Mouse (Mus musculus) layer of hippocampus, adult 8-10 months (tissue): ENCODE data around the gene Kat8. TPM values are rescaled to one million over a fixed set of nuclear protein-coding genes. Genes with fewer than 3 reads are reported as not detected.

ENCODE experiments used
- DNase-seq, 2 experiments: peaks; one replicate each; pipeline ENCODE4 v3.0.0; 2022; ENCODE audit warnings: low spot score in 2 of 2
- total RNA-seq, 4 experiments: library from RNA; stranded (reverse); gene quantifications; 2 replicates each; pipeline ENCODE4 v1.2.4; 2022

Gene Kat8
- total RNA-seq, 4 experiments from 2014 or later = 28.5 to 38.3 (median 34.5) TPM

GRCm38 (mm10) chr7:127896384-127896783, 15.9 kb upstream of the Kat8 start:
- peak in 1 of 2 experiments; percentile 51 for DNase-seq

- DNase-seq = no peak
Observed at GRCm38 (mm10) chr7:127897542-127897941, 14.8 kb upstream of the Kat8 start.

- no peak for DNase-seq
Observed at GRCm38 (mm10) chr7:127898179-127898956, 13.9 kb upstream of the Kat8 start.

GRCm38 (mm10) chr7:127899997-127900396, 12.3 kb upstream of the Kat8 start:
- DNase-seq = no peak

GRCm38 (mm10) chr7:127901772-127902171, 10.5 kb upstream of the Kat8 start:
- no peak for DNase-seq

- DNase-seq = peak; percentile 68 to 78
Observed at GRCm38 (mm10) chr7:127903971-127904796, 8.1 kb upstream of the Kat8 start, which contains the start of gene Bckdk. Bckdk (plus strand) TSS chr7:127904082.

- DNase-seq = no peak
Observed at GRCm38 (mm10) chr7:127907939-127908338, 4.4 kb upstream of the Kat8 start.

GRCm38 (mm10) chr7:127908656-127909055, 3.7 kb upstream of the Kat8 start:
- DNase-seq = no peak

GRCm38 (mm10) chr7:127912938-127913337, 622 bp downstream of the Kat8 start:
- no peak for DNase-seq

- DNase-seq = no peak
Observed at GRCm38 (mm10) chr7:127915293-127915692, 3.0 kb downstream of the Kat8 start.

GRCm38 (mm10) chr7:127918203-127918602, 5.9 kb downstream of the Kat8 start:
- DNase-seq = no peak

- no peak for DNase-seq
Observed at GRCm38 (mm10) chr7:127919290-127919689, 7.0 kb downstream of the Kat8 start.

GRCm38 (mm10) chr7:127921516-127921915, 9.2 kb downstream of the Kat8 start:
- no peak for DNase-seq

- DNase-seq = no peak
Observed at GRCm38 (mm10) chr7:127922451-127923275, 10.3 kb downstream of the Kat8 start.

- no peak for DNase-seq
Observed at GRCm38 (mm10) chr7:127923714-127924113, 11.4 kb downstream of the Kat8 start.

GRCm38 (mm10) chr7:127925252-127925651, 12.9 kb downstream of the Kat8 start:
- no peak for DNase-seq

- DNase-seq = no peak
Observed at GRCm38 (mm10) chr7:127926066-127926465, 13.8 kb downstream of the Kat8 start.

GRCm38 (mm10) chr7:127926846-127927245, 14.5 kb downstream of the Kat8 start:
- DNase-seq = no peak

- no peak for DNase-seq
Observed at GRCm38 (mm10) chr7:127927726-127928125, 15.4 kb downstream of the Kat8 start.

GRCm38 (mm10) chr7:127928596-127928995, 16.3 kb downstream of the Kat8 start:
- no peak for DNase-seq

- no peak for DNase-seq
Observed at GRCm38 (mm10) chr7:127929923-127930322, 17.6 kb downstream of the Kat8 start, which contains the start of gene Prss8. Prss8 (minus strand) TSS chr7:127930104.
